Mouse (Mus musculus) G1E (cell line): Measurements from ENCODE around the gene Tmem258.

Source experiments
- CTCF ChIP-seq: IDR thresholded peaks from 2 replicates; pipeline ENCODE4 v1.5.1; 2012; ENCODE audit warnings: low read depth, low read length, inconsistent platforms, mixed read lengths
- GATA2 ChIP-seq: IDR thresholded peaks from 2 replicates; pipeline ENCODE4 v1.6.1; 2012; ENCODE audit warnings: low read depth, low read length, inconsistent platforms, borderline replicate concordance
- POLR2AphosphoS5 ChIP-seq: IDR thresholded peaks from 2 replicates; pipeline ENCODE4 v1.6.1; 2012; ENCODE audit warnings: low read depth, low read length, inconsistent platforms; ENCODE audit not compliant: insufficient replicate concordance
- TAL1 ChIP-seq: conservative IDR thresholded peaks from 2 replicates; pipeline ENCODE4 v1.6.1; 2012; ENCODE audit warnings: low read depth, low read length, inconsistent platforms, mixed read lengths

- TF ChIP-seq CTCF: no peak
- TF ChIP-seq POLR2AphosphoS5: no peak
- TF ChIP-seq TAL1: no peak
- TF ChIP-seq GATA2: no peak
These were observed 19.7 kb upstream of the Tmem258 start for GRCm38 (mm10) chr19:10184096-10184495.
